Mouse (Mus musculus): Measurements from ENCODE around the gene Wdr70. TPM values are rescaled to one million over a fixed set of nuclear protein-coding genes. Genes with fewer than 3 reads are reported as not detected.
A peak's percentile ranks its signal among the peaks of the same experiment; 100 is the strongest.

The Wdr70 gene
- polyA plus RNA-seq, 1 experiment from 2014 or later: 74.5 TPM

DNA sequence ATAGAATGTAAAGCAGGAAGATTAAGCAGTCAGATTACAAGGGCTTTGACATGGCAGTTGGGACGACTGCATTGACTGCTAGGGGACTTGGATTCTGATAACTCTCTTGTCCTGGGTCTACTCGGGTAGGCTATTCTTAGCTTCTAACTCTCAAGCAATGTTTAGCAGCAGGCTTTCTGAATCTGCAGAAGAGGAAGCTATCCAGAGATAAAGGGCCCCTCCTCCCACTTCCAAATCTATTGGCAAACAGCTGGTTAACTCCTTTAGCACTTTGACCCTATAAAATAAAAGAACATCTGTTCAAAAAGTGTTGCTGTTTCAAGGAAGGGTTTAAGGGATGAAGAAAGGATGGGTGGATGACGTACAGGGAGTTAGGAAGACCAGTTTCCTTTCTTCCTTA, 157.3 kb downstream of the Wdr70 start:
- Histone ChIP-seq H3K4me2 (ENCODE audit: low read depth, severe bottlenecking) (no peak overlapping the region), H3K4me3 (ENCODE audit: low read depth, low read length) (no peak overlapping the region), H3K27ac (replicated peaks; ENCODE audit: low read depth, low read length) (no peak overlapping the region)

GRCm38 (mm10) chr15:7935571-7936165, 163.3 kb downstream of the Wdr70 start:
- H3K9ac ChIP-seq (ENCODE audit: low read length): no peak overlapping the region

More for the DNA sequence above, 157.3 kb downstream of the Wdr70 start:
- ATAC-seq (ENCODE audit: insufficient number of reproducible peaks, low FRiP score, low TSS enrichment, low read depth) (no peak), DNase-seq (ENCODE audit: low spot score) (no peak)
- Histone ChIP-seq H3K9ac (ENCODE audit: low read length) (no peak overlapping the region), H3K27me3 (ENCODE audit: control insufficient read depth, insufficient read depth, low read length) (no peaks in the 10 kb centered on the region), H3K36me3 (ENCODE audit: control insufficient read depth, insufficient read depth, low read length) (no peaks in the 10 kb centered on the region), H3K4me1 (ENCODE audit: control insufficient read depth, insufficient read depth, low read length) (no peaks in the 10 kb centered on the region), H3K9me3 (ENCODE audit: control insufficient read depth, low read length) (no peaks in the 10 kb centered on the region)
- 58% methylated on average over 3 of the region's 3 CpGs for WGBS

DNA sequence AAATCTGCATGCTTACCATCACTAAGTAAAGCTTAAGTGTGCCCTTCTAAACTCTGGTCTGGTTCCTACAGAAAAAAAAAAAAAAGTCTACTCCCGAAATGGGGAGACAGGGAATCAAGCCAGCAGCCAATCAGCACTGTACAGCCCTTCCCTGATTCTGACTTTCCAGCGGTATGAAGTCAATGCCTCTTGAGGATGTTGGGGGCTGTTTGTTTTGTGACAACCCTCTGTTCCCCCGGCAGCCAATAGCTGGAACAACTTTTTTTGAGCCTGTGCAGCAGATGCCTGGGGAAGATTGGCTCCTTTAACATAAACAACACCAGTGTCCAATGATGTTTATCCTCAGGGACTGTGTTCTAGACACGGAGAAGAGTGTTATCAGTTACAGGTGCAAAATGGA, 164.4 kb downstream of the Wdr70 start:
- Histone ChIP-seq H3K4me2 (ENCODE audit: low read depth, severe bottlenecking) (no peak overlapping the region), H3K4me3 (ENCODE audit: low read depth, low read length) (no peak overlapping the region), H3K9ac (ENCODE audit: low read length) (no peak overlapping the region), H3K36me3 (ENCODE audit: control insufficient read depth, insufficient read depth, low read length) (no peaks in the 10 kb centered on the region), H3K27ac (replicated peaks; ENCODE audit: low read depth, low read length) (no peak overlapping the region), H3K4me1 (ENCODE audit: control insufficient read depth, insufficient read depth, low read length) (0 out of 2 replicates have a peak, but pooled peaks cover 6% of the 10 kb centered on the region), H3K27me3 (ENCODE audit: control insufficient read depth, insufficient read depth, low read length) (no peaks in the 10 kb centered on the region), H3K9me3 (ENCODE audit: control insufficient read depth, low read length) (no peaks in the 10 kb centered on the region)
- ATAC-seq (ENCODE audit: insufficient number of reproducible peaks, low FRiP score, low TSS enrichment, low read depth) (no peak), DNase-seq (ENCODE audit: low spot score) (no peak)
- 33% methylated on average over 4 of the region's 4 CpGs for WGBS

More at GRCm38 (mm10) chr15:7935571-7936165, 163.3 kb downstream of the Wdr70 start:
- DNase-seq (ENCODE audit: low spot score) (no peak), ATAC-seq (ENCODE audit: insufficient number of reproducible peaks, low FRiP score, low TSS enrichment, low read depth) (no peak)
- H3K36me3 ChIP-seq (ENCODE audit: control insufficient read depth, insufficient read depth, low read length): no peaks in the 10 kb centered on the region
- no peak overlapping the region for H3K4me2 ChIP-seq (ENCODE audit: low read depth, severe bottlenecking)
- no peak overlapping the region for H3K4me3 ChIP-seq (ENCODE audit: low read depth, low read length)
- H3K4me1 ChIP-seq (ENCODE audit: control insufficient read depth, insufficient read depth, low read length): 0 out of 2 replicates have a peak, but pooled peaks cover 6% of the 10 kb centered on the region
- WGBS: 78% methylated on average over 7 of the region's 7 CpGs
- H3K9me3 ChIP-seq (ENCODE audit: control insufficient read depth, low read length): no peaks in the 10 kb centered on the region
- H3K27ac ChIP-seq (replicated peaks; ENCODE audit: low read depth, low read length): no peak overlapping the region
- H3K27me3 ChIP-seq (ENCODE audit: control insufficient read depth, insufficient read depth, low read length): no peaks in the 10 kb centered on the region

DNA sequence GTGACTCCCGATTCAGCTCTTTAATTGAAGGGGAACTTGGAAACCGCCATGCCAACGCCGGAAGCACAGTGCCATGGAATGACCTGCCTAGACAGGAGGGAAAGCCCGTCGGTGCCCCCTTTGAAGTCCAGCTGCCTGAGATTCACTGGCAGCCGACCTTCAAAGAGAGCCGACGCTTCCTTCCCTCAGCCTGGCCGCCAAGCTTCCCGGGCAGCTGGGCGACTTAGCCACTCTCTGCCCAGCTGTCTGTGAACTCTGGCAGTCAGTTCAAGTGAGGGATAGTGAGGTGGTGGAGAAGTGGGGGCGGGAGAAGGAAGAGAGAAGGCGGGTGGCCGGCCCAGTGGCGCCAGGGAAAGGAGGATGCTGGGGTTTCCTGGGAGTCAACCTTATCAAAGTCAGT, 164.9 kb downstream of the Wdr70 start:
- H3K27me3 ChIP-seq (ENCODE audit: control insufficient read depth, insufficient read depth, low read length): no peaks in the 10 kb centered on the region
- no peak overlapping the region for H3K27ac ChIP-seq (replicated peaks; ENCODE audit: low read depth, low read length)
- DNase-seq (ENCODE audit: low spot score): peak; percentile 54
- H3K9ac ChIP-seq (ENCODE audit: low read length): no peak overlapping the region
- peak overlapping the region; percentile 0; the same call in 1 of the 2 replicates for H3K4me2 ChIP-seq (ENCODE audit: low read depth, severe bottlenecking)
- no peak for ATAC-seq (ENCODE audit: insufficient number of reproducible peaks, low FRiP score, low TSS enrichment, low read depth)
- H3K9me3 ChIP-seq (ENCODE audit: control insufficient read depth, low read length): no peaks in the 10 kb centered on the region
- 0 out of 2 replicates have a peak, but pooled peaks cover 6% of the 10 kb centered on the region for H3K4me1 ChIP-seq (ENCODE audit: control insufficient read depth, insufficient read depth, low read length)
- 30% methylated on average over 16 of the region's 16 CpGs for WGBS
- H3K4me3 ChIP-seq (ENCODE audit: low read depth, low read length): no peak overlapping the region
- no peaks in the 10 kb centered on the region for H3K36me3 ChIP-seq (ENCODE audit: control insufficient read depth, insufficient read depth, low read length)

GRCm38 (mm10) chr15:7931605-7932008, 167.4 kb downstream of the Wdr70 start:
- DNase-seq (ENCODE audit: low spot score): no peak
- Histone ChIP-seq H3K27me3 (ENCODE audit: control insufficient read depth, insufficient read depth, low read length) (no peaks in the 10 kb centered on the region), H3K9me3 (ENCODE audit: control insufficient read depth, low read length) (no peaks in the 10 kb centered on the region), H3K27ac (replicated peaks; ENCODE audit: low read depth, low read length) (no peak overlapping the region), H3K4me2 (ENCODE audit: low read depth, severe bottlenecking) (no peak overlapping the region), H3K36me3 (ENCODE audit: control insufficient read depth, insufficient read depth, low read length) (no peaks in the 10 kb centered on the region), H3K4me3 (ENCODE audit: low read depth, low read length) (no peak overlapping the region), H3K4me1 (ENCODE audit: control insufficient read depth, insufficient read depth, low read length) (0 out of 2 replicates have a peak, but pooled peaks cover 6% of the 10 kb centered on the region), H3K9ac (ENCODE audit: low read length) (no peak overlapping the region)
- ATAC-seq (ENCODE audit: insufficient number of reproducible peaks, low FRiP score, low TSS enrichment, low read depth): no peak
- WGBS: 79% methylated on average over 8 of the region's 8 CpGs

DNA sequence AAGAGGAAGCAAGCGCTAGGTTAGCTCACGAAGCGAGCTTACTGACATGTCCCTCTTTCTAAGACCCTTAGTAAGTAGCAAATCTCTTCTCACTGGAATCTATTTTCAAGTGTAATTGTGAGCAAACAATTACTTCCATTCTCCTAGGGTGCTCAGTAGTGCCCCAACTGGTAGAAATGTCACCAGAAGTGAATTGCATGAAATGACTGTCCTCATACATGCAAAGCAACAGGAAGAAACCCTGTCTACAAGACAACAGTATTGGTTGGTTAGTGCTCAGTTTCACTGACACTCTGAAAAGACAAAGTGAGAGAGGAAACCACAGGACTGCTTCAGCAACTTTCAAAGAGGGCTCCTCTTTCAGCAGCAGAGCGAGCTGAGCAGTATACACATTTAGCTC, 173.6 kb downstream of the Wdr70 start:
- Histone ChIP-seq H3K36me3 (ENCODE audit: control insufficient read depth, insufficient read depth, low read length) (no peaks in the 10 kb centered on the region), H3K4me2 (ENCODE audit: low read depth, severe bottlenecking) (no peak overlapping the region), H3K9me3 (ENCODE audit: control insufficient read depth, low read length) (no peaks in the 10 kb centered on the region), H3K27ac (replicated peaks; ENCODE audit: low read depth, low read length) (no peak overlapping the region), H3K27me3 (ENCODE audit: control insufficient read depth, insufficient read depth, low read length) (no peaks in the 10 kb centered on the region), H3K4me3 (ENCODE audit: low read depth, low read length) (no peak overlapping the region), H3K9ac (ENCODE audit: low read length) (no peak overlapping the region), H3K4me1 (ENCODE audit: control insufficient read depth, insufficient read depth, low read length) (no peaks in the 10 kb centered on the region)
- DNase-seq (ENCODE audit: low spot score): no peak
- 96% methylated on average over 4 of the region's 4 CpGs for WGBS
- no peak for ATAC-seq (ENCODE audit: insufficient number of reproducible peaks, low FRiP score, low TSS enrichment, low read depth)

GRCm38 (mm10) chr15:7923281-7923680, 175.7 kb downstream of the Wdr70 start:
- DNase-seq (ENCODE audit: low spot score) (no peak), ATAC-seq (ENCODE audit: insufficient number of reproducible peaks, low FRiP score, low TSS enrichment, low read depth) (no peak)
- WGBS: 93% methylated on average over 4 of the region's 4 CpGs
- Histone ChIP-seq H3K27me3 (ENCODE audit: control insufficient read depth, insufficient read depth, low read length) (no peaks in the 10 kb centered on the region), H3K9ac (ENCODE audit: low read length) (no peak overlapping the region), H3K4me1 (ENCODE audit: control insufficient read depth, insufficient read depth, low read length) (no peaks in the 10 kb centered on the region), H3K4me2 (ENCODE audit: low read depth, severe bottlenecking) (no peak overlapping the region), H3K27ac (replicated peaks; ENCODE audit: low read depth, low read length) (no peak overlapping the region), H3K36me3 (ENCODE audit: control insufficient read depth, insufficient read depth, low read length) (no peaks in the 10 kb centered on the region; the same call in 1 of the 2 replicates), H3K9me3 (ENCODE audit: control insufficient read depth, low read length) (no peaks in the 10 kb centered on the region), H3K4me3 (ENCODE audit: low read depth, low read length) (no peak overlapping the region)

- no peak overlapping the region for H3K4me3 ChIP-seq (ENCODE audit: low read depth, low read length)
- WGBS: 92% methylated on average over 14 of the region's 14 CpGs
- no peaks in the 10 kb centered on the region for H3K27me3 ChIP-seq (ENCODE audit: control insufficient read depth, insufficient read depth, low read length)
- H3K27ac ChIP-seq (replicated peaks; ENCODE audit: low read depth, low read length): no peak overlapping the region
- H3K4me2 ChIP-seq (ENCODE audit: low read depth, severe bottlenecking): no peak overlapping the region
- no peaks in the 10 kb centered on the region for H3K4me1 ChIP-seq (ENCODE audit: control insufficient read depth, insufficient read depth, low read length)
- no peak overlapping the region for H3K9ac ChIP-seq (ENCODE audit: low read length)
- DNase-seq (ENCODE audit: low spot score) (no peak), ATAC-seq (ENCODE audit: insufficient number of reproducible peaks, low FRiP score, low TSS enrichment, low read depth) (no peak)
- H3K36me3 ChIP-seq (ENCODE audit: control insufficient read depth, insufficient read depth, low read length): no peaks in the 10 kb centered on the region; the same call in 1 of the 2 replicates
- no peaks in the 10 kb centered on the region for H3K9me3 ChIP-seq (ENCODE audit: control insufficient read depth, low read length)
Observed at GRCm38 (mm10) chr15:7922291-7923037, 176.5 kb downstream of the Wdr70 start.
